Mouse (Mus musculus): ENCODE data around the gene Tfrc.

DNA sequence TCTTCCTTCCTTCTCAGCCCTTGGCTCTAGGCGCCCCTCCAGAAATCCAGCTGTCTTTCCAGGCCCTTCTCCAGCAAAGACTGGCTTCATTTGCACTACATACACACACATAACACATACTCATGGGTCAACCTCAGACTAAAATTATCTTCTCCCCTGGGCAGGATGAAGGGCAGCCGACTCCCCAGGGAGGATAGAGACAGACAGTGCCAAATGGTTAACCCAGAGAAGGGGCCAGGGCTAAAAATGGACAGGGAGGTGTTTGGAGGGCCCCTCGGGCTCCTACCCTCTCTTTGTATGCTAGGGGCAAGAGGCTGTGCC lies 58.8 kb downstream of the Tfrc start:
- TF ChIP-seq EP300 (IDR thresholded peaks at IDR 0.05; ENCODE audit: low read depth) (no peak), CTCF (IDR thresholded peaks at IDR 0.05; ENCODE audit: low read depth) (no peak)

All from liver, embryonic 14.5 days (tissue).